Mouse (Mus musculus) CD4-positive, CD25-positive, alpha-beta regulatory T cell, adult 9 weeks (primary cell): ENCODE data around the gene Ets1. TPM values are rescaled to one million over a fixed set of nuclear protein-coding genes. Genes with fewer than 3 reads are reported as not detected.

ENCODE experiments used
- polyA plus RNA-seq: library from polyadenylated mRNA; unstranded; fragments of 100-300 nt; shearing (Covaris generic); gene quantifications from one replicate; pipeline ENCODE4 v1.2.1, GENCODE M21; 2017

The Ets1 gene
- polyA plus RNA-seq = 423 TPM

DNA sequence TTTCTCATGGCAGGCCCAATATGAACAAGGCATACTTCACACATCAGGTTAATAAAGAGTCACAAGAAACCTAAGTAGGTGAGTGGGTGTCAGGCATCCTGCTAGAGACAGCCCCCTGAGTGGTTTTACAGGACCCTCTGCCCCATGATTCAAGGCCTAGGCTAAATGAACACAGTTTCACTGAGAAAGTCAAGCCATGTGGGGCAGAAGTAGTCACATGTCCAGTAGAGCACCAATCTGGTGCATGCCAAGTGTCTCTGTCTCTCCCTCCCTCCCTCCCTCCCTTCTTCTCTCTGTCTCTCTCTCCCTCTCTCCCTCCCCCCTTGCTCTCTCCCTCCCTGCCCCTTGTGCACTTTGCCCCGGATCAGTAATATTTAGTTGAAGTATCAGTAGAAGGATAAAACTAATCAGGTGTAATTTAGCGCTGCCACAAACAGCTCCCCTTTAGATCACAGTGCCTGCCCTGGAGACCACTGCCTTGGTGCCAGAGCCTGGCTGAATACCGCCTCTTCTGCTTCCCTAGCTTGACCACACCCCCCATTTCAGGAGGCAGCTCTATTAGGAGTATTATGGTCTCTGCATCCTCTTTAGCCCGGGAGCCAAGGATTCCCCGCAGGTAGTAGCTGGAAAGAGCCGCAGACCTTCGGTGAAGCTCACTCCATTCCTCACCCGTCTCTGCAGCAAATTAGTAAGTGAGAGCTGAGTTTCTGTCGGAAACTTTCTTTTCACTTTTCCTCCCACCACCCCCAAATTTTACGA is at the start of gene Ets1:
Gene Ets1 (plus strand): TSS at position 595 of the 759 bp plus-strand sequence.

Other genes with a start within 250 kb of the Ets1 start
- 92.8 TPM for gene Fli1, start 93.4 kb upstream of the Ets1 start, polyA plus RNA-seq